Mouse (Mus musculus) ovary, postnatal 14 days (tissue): ENCODE results near the gene Mast3.

ENCODE experiments used
- DNase-seq: peaks from one replicate; pipeline ENCODE4 v3.0.0; 2022; ENCODE audit warnings: low spot score

Gene Mast3

DNA sequence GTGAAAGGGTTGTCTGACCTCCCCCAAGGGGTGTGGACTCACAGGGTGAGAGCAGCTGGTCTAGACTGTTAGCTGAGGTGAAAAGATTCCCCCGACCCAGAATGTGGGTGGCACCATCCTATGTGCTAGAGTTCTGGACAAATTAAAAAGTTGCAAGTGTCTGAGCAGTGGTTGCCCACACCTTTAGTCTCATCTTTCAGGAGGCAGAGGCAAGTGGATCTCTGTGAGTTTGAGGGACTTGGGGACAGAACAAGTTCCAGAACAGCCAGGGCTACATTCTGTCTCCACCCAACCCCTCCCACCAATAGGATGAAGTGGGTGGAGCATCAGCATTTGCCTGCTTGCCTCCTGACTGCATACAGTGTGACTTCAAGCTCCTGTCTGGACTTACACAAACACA lies 42.7 kb downstream of the Mast3 start:
- no peak for DNase-seq

DNA sequence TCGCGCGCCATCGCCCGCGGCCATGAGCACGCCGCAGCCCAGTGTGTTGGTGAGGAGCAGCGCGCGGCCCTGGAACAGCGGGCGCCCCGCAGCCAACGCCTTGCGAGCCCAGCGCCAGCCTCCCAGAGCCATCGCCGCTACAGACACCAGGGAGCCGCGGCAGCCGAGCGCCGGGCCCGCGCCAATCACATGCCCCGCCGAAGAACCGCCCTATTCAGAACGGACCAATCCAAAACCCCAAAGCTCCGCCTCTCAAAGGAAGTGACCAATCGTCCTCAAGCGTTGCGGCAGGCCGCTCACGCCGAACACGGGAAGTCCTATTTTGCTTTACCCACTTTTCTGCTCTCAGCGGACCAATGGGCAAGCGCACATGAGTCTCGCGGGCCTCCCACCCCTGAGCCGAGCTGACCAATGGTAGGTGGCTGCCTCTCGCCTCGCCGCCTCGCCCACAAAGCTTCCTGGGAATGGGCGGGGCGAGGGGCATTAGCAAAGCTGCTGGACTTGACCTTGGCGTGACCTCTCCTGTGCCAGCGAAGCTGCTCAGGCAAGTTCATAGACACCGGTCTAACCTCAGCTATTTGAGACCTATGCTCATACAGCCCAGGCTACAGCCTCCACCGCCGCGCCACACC lies 44.0 kb downstream of the Mast3 start, which contains the start of gene Mpv17l2:
Mpv17l2 (minus strand) TSS at position 172 of the 632 bp plus-strand sequence.
- DNase-seq: peak; percentile 87

DNA sequence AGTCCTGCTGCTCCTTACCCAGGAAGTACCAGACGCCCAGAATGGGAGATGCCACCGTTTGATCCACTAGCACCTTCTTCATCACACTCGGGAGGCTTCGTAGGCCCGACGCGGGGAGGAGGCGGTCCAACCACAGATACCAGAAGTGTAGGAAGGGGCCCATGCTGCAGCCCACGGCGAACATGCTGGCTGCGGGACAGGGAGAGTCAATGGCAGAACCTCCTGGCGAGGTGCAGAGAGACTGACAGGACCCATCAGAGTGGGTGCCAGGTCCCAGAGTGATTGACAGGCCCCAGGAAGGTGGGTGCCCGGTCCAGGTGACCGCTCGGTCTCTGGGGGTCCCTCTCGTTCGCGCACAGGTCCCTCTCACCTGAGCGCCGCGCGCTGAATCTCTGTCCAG lies 44.5 kb downstream of the Mast3 start:
- no peak for DNase-seq

DNA sequence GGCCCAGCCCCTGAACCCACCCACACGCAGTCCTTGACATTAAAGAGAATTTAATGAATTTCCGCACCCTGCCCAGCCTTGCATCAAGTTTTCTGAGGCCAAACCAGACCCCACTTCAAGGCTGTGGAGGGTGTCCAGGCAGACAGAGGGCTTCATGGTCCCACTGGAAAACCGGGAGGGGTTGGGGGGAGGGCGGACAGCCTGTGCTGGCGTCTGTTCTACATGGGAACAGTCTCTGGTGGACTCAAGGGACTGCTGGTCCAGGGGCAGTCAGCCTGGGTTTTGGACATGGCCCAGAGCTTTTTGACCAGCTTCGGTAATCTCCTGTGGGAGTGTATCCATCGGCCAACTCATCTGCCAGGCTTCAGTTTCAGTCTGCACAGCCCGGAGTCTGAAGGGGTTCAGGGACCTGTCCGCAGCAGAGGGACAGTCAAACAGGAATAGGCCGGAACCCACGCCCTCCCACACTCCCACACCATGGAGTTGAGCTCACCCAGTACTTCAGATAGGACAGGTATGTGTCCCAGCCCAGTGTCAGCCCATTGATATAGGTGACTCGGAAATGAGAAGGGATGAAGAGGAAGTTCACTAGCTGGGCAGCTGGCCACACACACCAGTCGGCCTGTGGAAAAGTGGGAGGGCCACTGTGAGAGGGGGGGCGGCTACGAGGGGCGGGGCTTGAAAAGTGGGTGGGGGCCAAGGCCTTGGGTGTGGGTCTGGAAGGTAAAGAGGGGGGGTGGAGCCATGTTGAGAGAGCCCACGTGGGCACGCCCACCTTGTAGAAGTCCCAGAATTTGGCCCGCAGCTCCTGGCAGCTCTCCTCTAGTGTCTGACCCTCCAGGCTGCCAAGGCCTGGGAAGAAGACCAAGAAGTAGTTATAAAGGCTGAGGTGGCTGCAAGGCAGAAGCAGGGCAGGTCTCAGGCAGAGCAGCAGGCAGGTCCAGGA lies 46.0 kb downstream of the Mast3 start:
- DNase-seq: no peak

DNA sequence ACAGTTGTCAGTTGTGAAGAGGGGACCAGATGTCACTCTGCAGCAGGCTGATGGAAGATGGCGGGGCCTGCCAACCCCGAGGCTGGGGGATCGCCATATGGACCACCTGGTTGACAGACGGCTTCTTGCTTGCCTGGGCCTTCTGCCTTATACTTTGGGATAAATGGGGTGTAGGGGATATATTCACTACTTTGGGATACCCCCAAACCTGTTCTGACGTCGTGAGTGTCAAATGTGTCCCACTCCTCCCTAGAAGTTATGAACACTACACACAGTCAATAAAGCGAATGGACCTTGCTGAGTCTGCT lies 46.6 kb downstream of the Mast3 start:
- DNase-seq: no peak

DNA sequence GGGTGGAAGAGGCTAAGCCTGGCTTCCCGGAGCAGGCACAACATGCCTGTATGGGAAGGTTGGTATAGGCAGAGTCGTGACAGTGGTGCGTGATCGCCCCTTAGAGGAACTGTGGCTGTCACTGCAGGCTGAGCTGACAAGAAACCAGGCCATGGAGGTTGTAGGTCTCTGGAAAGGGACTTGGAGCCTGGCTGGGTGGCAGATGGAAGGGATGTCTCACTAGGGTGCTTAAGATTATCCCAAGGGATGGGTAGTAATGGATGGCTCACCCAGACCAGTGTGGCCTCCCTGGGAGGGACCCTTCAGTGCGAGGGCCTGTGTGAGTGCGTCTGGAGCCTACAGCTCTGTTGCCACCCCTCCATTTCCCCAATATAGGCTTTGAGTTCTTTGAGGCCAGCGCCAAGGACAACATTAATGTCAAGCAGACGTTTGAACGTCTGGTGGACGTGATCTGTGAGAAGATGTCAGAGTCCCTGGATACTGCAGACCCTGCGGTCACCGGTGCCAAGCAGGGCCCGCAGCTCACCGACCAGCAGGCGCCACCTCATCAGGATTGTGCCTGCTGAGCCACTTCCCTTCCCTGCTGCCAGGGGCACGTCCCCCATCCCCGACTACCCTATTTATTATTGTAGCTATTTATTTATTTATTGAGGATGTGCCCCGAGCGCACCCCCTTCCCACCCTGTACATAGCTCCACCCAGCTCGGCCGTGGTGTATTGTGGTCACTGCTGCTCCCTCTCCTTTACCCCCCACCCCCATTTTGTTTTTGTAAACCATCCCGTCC lies 47.1 kb downstream of the Mast3 start:
- no peak for DNase-seq

DNA sequence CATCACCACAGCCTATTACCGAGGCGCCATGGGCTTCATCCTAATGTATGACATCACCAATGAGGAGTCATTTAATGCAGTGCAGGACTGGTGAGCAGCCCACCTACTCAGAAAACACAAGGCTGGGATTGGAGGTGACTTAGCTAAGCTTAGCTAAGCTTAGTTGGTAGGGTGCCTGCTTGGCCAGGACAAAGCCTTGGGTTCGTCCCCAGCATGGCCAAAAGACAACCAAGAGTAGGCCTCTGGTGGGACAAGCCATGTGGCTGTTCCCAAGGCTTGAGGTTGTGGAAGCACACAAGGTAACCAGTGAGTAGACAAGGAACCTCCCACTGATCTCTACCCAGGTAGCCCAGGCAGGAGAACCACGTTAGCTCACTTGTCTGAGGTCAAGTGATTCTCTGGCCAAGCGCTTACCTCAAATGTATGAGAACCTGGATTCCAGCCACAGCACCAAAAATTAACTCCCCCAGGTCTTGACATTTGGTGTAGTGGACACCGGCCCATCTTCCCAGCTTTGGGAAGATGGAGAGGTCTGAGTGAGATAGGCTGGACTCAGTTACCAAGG lies 48.3 kb downstream of the Mast3 start:
- no peak for DNase-seq

DNA sequence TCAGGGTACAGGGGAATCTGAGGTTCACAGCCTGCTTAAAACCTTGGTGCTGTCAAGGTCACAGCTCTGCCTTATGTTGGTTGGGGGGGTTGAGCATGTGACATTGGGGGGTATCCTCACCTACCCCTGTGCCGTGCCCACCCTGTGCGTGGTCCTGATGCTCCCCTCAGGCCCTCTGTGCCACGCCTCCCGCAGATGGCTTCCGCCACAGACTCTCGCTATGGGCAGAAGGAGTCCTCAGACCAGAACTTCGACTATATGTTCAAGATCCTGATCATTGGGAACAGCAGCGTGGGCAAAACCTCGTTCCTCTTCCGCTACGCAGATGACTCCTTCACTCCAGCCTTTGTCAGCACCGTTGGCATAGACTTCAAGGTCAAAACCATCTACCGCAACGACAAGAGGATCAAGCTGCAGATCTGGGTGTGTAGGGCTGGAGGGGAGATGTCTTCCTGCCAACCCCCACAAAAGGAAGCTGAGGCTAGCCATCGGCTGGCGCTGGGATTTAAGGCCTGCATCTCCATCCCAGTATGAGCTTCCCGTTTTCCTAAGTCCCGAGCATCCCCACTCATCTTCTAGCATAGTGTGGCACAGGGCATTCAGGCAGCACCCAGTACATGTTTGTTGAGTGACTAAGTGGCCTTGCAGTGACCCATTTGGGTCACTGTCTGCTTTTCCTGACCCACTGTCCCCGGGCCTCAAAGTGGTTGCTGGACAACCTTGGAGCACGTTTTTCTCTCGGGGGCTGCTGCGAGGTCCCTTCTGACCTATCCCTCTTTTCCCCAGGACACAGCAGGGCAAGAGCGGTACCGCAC lies 49.0 kb downstream of the Mast3 start:
- no peak for DNase-seq

DNA sequence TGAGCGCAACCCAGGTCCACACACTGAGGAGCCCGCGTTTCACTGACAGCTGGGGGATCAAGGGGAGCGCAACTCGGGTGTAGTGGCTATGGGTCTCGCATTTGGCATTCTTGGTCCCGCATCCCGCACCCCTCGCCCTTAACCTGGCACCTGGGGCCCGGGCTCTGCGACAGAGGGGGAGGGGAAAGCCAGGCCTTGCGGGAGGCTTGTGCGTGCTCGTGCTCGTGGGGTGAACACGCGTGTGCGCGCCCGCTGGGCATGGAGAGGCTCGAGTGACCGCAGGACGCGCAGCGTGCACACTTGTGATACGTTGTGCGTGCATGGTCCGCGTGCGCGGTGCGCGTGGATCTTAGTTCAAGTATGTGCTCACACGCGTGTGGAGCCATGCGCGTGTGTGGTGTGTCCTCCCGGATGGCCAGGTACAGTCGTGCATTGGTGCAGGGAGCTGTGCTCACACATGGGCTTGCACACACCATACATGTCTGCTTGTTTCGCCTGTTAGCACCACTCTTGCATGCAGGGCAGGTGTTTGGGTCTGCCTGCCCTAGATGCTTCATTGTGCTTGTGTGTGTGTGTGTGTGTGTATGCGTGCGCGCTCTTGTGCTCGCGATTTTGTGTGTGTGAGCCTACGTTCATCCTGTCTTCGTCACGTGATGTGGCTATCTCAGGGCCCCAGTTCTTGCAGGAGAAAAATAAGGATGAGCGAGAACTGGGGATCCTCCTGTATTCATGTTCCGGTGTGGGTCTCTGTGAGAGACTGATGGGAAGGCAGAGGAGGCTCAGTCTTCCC lies 49.8 kb downstream of the Mast3 start:
- no peak for DNase-seq

DNA sequence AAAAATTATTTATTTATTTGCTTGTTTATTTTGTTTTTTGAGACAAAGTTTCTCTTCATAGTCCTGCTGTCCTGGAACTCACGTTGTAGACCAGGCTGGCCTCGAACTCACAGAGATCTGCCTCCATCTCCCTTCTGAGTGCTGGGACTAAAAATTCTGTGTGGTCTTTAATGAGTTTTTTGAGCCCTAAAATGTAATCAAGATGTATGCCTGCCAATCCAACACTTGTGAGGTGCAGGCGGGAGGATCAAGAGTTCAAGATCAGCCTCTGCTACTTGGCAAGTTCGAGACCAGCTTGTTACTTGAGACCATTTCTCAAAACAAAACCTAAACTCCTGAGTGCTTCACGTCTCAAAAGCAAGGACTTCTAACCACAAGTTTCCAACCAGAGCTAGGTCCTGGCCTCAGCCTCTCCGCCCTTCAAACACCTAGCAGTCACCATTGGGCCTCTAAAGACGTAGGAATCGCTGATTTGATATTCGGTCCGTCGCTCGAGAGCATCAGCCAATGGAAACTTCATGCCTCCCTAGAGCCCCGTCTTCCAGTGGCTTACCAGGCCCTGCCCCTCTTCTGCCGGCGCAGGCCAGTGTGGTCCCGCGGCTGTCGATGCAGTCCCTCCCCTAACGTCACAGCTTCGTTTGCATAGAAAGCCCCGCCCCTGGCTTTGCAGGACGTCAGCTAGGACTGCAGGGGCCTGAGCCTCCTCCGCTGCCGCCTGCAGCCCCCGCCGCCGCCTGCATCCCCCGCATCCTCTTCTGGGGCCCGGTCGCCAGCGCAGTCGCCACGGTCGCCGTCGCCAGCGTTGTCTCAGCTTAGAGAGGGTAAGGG lies 50.6 kb downstream of the Mast3 start, which contains the start of gene Rab3a:
Rab3a (plus strand) TSS at position 637 of the 828 bp plus-strand sequence.
- DNase-seq: peak; percentile 90

DNA sequence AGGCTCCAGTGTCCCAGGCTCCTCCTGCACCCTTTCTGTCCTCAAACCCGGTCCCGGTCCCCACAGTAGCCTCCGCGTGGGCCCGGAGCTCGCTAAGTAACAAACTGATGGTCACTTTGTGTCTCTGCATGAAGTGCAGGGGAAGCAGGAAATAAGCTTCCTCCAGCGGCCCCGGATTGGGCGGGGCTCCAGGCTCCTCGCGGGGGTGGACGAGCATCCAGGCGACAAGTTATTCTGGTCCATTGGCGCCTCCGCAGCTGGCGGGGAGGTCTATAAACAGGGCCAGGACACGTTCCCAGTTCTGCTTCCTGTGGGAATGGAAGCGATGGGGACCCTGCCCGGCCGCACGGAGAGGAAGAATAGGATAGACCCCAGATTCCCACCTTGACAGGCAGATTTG lies 51.7 kb downstream of the Mast3 start:
- peak; percentile 28 for DNase-seq

DNA sequence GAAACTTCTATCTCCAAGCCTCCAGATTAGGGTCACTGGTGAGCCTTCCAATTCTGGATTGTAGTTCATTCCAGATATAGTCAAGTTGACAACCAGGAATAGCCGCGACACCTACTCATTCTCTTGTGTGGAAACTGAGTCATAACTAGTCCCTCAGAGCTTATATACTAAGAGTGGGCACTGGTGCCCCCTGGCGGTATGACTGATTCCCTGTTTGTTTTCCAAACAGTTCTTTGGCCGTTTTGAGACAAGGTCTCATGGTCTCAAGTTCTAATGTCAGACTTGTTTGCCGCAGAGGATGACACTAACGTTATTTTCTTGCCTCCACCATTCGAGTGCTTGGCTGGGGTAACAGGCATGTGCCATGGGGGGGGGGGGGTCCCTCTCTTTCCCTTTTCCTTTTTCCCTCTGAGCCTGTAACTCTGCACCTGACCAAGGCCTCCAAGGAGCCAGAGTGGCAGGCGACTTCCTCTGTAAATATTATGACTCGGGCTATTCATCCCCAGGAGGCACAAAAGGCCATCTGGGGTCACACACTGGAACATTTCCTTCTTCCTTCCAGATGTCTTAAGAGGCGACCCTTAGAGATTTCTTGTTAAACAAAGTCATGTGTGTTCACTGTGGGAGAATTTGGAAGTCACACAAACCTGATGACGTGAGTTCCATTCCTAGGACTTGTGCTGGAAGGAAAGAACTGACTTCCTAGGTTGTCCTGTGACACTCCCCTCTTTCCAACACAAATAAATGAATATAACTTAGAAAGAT lies 52.7 kb downstream of the Mast3 start:
- no peak for DNase-seq

DNA sequence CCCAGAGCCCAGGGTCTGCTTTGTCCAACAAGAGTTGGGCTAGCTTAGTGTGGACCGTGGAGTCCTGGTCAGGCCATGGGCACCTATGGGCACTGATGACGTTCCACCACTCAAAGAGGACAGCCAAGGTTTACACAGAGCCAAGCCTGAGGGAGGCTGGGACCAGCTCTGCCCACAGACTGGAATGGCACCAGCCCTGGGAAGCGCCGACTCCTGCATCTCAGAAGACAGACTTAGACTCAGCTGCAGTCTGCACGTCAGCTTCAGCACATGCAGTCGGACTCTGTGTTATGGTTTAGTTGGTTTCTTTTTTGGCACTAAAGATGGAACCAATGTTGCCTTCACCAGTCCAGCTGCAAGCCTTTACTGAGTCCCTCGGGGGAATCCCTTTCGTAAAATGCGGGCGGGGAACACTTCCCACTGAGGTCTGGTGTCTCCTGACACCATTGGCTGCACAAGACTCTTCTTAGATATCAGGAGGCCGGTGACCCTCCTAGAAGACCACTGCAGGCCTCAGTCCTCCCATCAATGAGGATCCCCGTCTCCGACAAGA lies 54.6 kb downstream of the Mast3 start:
- no peak for DNase-seq

DNA sequence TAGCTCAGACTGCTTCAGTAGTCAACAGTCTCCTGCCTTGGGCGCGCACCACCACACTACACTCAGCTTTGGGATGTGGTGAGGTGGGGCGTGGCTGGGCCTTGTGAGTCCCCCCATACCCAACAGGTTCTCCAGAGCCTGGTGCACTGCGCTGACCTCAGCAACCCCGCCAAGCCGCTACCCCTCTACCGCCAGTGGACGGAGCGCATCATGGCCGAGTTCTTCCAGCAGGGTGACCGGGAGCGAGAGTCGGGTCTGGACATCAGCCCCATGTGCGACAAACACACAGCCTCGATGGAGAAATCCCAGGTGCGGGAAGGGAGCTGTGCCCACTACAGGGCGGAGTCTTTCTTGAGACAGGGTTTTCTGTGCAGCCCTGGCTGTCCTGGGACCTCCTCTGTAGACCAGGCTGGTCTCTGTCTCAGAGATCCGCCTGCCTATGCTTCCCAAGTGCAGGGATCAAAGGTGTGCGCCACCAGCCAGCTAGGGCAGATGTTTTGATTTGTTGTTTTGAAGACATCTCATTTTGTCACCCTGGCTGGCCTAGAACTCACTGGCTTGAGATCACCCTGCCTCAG lies 55.7 kb downstream of the Mast3 start:
- no peak for DNase-seq

DNA sequence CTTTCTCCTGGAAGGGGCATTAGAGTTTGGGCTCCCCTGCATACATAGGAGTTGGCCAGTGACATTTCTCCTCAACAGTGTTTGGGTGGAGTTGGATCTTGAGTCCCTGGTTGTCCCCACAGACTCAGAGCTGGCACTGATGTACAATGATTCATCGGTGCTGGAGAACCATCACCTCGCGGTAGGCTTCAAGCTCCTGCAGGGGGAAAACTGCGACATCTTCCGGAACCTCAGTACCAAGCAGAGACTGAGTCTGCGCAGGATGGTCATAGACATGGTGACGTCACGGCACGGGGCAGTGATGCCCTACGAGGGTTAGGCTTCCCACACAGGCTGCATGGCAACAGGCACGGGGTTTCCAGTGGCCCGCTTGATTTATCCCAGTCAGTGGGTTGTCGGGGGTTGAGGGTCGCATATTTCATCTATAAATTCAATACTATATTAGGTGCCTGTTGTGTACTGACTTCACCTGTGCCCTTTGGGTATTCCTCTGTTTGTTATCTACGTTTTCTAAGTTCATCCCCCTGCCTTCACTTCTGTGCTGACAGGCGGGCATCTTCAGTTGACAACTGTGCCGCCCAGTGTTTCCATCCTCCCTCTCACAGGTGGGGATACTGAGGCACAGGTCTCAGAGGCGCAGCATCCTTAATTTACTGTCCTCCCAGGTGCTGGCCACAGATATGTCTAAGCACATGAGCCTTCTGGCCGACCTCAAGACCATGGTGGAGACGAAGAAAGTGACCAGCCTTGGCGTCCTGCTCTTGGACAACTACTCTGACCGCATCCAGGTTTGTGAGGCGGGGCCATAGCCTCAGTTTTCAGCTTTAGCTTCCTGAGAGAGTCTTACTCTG lies 56.4 kb downstream of the Mast3 start:
- no peak for DNase-seq

DNA sequence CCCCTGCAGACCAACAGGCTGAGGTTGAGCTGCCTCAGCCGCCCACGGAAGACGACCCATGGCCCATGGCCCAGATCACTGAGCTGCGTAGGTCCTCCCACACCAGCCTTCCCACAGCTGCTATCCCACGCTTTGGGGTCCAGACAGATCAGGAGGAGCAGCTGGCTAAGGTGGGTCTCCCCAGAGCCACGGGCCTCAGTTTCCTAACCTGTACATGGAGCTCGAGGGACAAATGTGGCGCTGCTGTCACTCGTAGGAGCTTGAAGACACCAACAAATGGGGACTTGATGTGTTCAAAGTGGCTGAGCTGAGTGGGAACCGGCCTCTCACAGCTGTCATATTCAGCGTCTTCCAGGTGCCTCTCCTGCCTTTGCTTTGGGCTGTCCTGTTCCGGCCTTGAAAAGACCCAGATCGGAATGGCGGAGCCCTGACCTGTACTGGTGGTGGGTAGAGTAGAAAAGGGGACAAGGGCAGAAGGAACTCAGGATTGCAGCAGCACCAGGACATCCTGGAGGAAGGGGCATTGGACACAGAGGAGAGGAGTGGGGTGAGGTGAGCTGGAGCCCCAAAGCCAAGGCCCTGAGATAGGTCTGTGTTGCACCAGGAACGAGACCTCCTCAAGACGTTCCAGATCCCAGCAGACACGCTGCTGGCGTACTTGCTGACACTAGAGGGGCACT lies 57.5 kb downstream of the Mast3 start:
- no peak for DNase-seq

DNA sequence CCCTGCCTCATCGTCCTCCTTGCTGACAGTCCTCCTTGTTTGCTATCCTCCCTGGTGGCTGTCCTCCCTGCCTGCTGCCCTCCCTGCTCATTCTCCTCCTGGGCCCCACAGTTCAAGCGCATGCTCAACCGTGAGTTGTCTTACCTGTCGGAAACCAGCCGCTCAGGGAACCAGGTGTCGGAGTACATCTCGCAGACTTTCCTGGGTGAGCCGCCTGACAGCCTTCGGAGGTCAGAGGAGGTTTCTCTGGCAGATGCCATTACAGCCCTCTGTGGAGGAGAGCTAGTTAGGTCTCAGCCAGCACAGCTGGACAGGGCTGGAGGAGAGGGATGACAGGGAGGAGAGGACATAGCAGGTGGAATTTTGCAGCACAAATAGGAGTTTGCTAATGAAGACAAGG lies 58.2 kb downstream of the Mast3 start:
- no peak for DNase-seq
